ENCODE assay signal across 10 mouse cellular contexts in genomic region chr11:112810447-112811151, GRCm38 (mm10). TPM values are rescaled to one million over a fixed set of nuclear protein-coding genes. Genes with fewer than 3 reads are reported as not detected.
DNase-seq lines count a peak whose midpoint lies in the region; ATAC-seq and TF ChIP-seq lines count a peak whose summit lies in the region.
"Had no signal": no experiment of that assay in that cellular context is flagged by ENCODE, and none has a peak within 500 bp of the region (broad histone marks: within the 10 kb centered on the region; RNA-seq: fewer than 3 reads in every experiment).

No protein-coding gene starts in this region.

- peaks cover 13% of the 10 kb centered on the region for H3K4me1 ChIP-seq in heart, embryonic 10.5 days
- H3K4me1 ChIP-seq in cortical plate, adult 2 months (ENCODE audit: control insufficient read depth, insufficient read depth, low read length) = peaks cover 4% of the 10 kb centered on the region
- H3K4me1 ChIP-seq in hindbrain, embryonic 14.5 days (replicated peaks; ENCODE audit: control insufficient read depth, insufficient read depth, low read length) = peaks cover 20% of the 10 kb centered on the region
- no peaks in the 10 kb centered on the region for H3K4me1 ChIP-seq in liver, embryonic 13.5 days (replicated peaks)

- no peak overlapping the region for H3K9ac ChIP-seq in hindbrain, embryonic 14.5 days
- H3K9ac ChIP-seq in liver, embryonic 13.5 days = no peak overlapping the region

- H3K27ac ChIP-seq in heart, embryonic 10.5 days = no peak overlapping the region
- H3K27ac ChIP-seq in cortical plate, adult 2 months (ENCODE audit: insufficient read depth, low read length) = no peak overlapping the region
- peak overlapping the region; percentile 56 for H3K27ac ChIP-seq in hindbrain, embryonic 14.5 days
- H3K27ac ChIP-seq in liver, embryonic 13.5 days = no peak overlapping the region

- peak; percentile 35 for ATAC-seq in hindbrain, embryonic 14.5 days (ENCODE audit: low FRiP score)
- ATAC-seq in liver, embryonic 13.5 days (ENCODE audit: low read depth) = no peak
- ATAC-seq in granulocyte monocyte progenitor cell, adult 5-6 weeks (replicated peaks; ENCODE audit: poor library complexity, severe bottlenecking) = no peak
- ATAC-seq in megakaryocyte progenitor cell, adult 5-6 weeks (replicated peaks; ENCODE audit: poor library complexity) = no peak

- WGBS in heart, embryonic 10.5 days = 4% methylated on average over 17 of the region's 17 CpGs
- 1% methylated on average over 17 of the region's 17 CpGs for WGBS in hindbrain, embryonic 14.5 days
- WGBS in liver, embryonic 13.5 days (ENCODE audit: insufficient replicate concordance) = 3% methylated on average over 17 of the region's 17 CpGs

- TF ChIP-seq POLR2A in cortical plate, adult 2 months (IDR thresholded peaks at IDR 0.05; ENCODE audit: extremely low read depth, insufficient read depth, low read length) = no peak

- intact Hi-C loops in heart, postnatal 14 days (cut with DNase I) = no loop called here

- H3K36me3 ChIP-seq in heart, embryonic 10.5 days = no peaks in the 10 kb centered on the region
- no peaks in the 10 kb centered on the region for H3K36me3 ChIP-seq in hindbrain, embryonic 14.5 days (replicated peaks; ENCODE audit: control insufficient read depth, insufficient read depth)
- H3K36me3 ChIP-seq in liver, embryonic 13.5 days = no peaks in the 10 kb centered on the region

- peak overlapping the region; percentile 52 for H3K4me3 ChIP-seq in heart, embryonic 10.5 days
- H3K4me3 ChIP-seq in cortical plate, adult 2 months (ENCODE audit: insufficient read depth, low read length) = 0 out of 2 replicates have a peak overlapping the region, but pooled peaks have one; percentile 1
- peak overlapping the region; percentile 10; the same call in 1 of the 2 replicates for H3K4me3 ChIP-seq in hindbrain, embryonic 14.5 days (replicated peaks; ENCODE audit: low read length)
- no peak overlapping the region for H3K4me3 ChIP-seq in liver, embryonic 13.5 days (replicated peaks)
- H3K4me3 ChIP-seq: myocyte had no signal

- no peaks in the 10 kb centered on the region for H3K9me3 ChIP-seq in heart, embryonic 10.5 days
- H3K9me3 ChIP-seq in hindbrain, embryonic 14.5 days (ENCODE audit: control insufficient read depth, low read length) = no peaks in the 10 kb centered on the region
- no peaks in the 10 kb centered on the region for H3K9me3 ChIP-seq in liver, embryonic 13.5 days (replicated peaks)

- DNase-seq in heart, embryonic 10.5 days (ENCODE audit: low spot score) = no peak
- DNase-seq in heart, postnatal 14 days = no peak
- no peak for DNase-seq in hindbrain, embryonic 14.5 days (ENCODE audit: low spot score)
- DNase-seq in liver, embryonic 13.5 days = no peak
- DNase-seq in thymus, postnatal 10 days (ENCODE audit: low spot score in 2 of 2) = no peak

- H3K27me3 ChIP-seq in heart, embryonic 10.5 days (ENCODE audit: insufficient read depth, poor library complexity, severe bottlenecking) = peaks cover 56% of the 10 kb centered on the region
- H3K27me3 ChIP-seq in hindbrain, embryonic 14.5 days (ENCODE audit: control insufficient read depth, insufficient read depth, low read length) = no peaks in the 10 kb centered on the region
- peaks cover 8% of the 10 kb centered on the region for H3K27me3 ChIP-seq in liver, embryonic 13.5 days

- no peak for TF ChIP-seq CTCF in cortical plate, adult 2 months (IDR thresholded peaks at IDR 0.05; ENCODE audit: extremely low read depth, insufficient read depth, low read length)

- H3K4me2 ChIP-seq in hindbrain, embryonic 14.5 days (replicated peaks) = peak overlapping the region; percentile 55
- peak overlapping the region; percentile 32 for H3K4me2 ChIP-seq in liver, embryonic 13.5 days

RNA-seq across cellular contexts. Expression of gene Sox9, which starts 28.6 kb away (rescaled TPM):
- polyA plus RNA-seq in heart, embryonic 10.5 days (2016; fragmentation: Nextera tagmentation; extraction: Ambion mirVana) = 40.6 and 56.9 TPM in 2 replicates
- 1 to 10 TPM; 2.7 to 2.8 TPM for total RNA-seq in heart, postnatal 14 days (2021)
- 19.2 and 21.8 TPM in 2 replicates for polyA plus RNA-seq in cortical plate, adult 2 months (2012; rRNA removed)
- polyA plus RNA-seq in hindbrain, embryonic 14.5 days (2014; fragmentation: Nextera tagmentation; extraction: Ambion mirVana) = 44.2 and 49.0 TPM in 2 replicates
- polyA plus RNA-seq in liver, embryonic 13.5 days (2015; fragmentation: Nextera tagmentation; extraction: Ambion mirVana) = 1.1 and 1.6 TPM in 2 replicates
- not detected in 2 replicates for total RNA-seq in granulocyte monocyte progenitor cell, adult 5-6 weeks (2014; fragmentation: Nextera tagmentation)
- total RNA-seq in granulocyte monocyte progenitor cell, adult 5-6 weeks (2017) = not detected in 2 replicates
- not detected in 2 replicates for total RNA-seq in megakaryocyte progenitor cell, adult 5-6 weeks (2015)
- not detected in 2 replicates for total RNA-seq in megakaryocyte progenitor cell, adult 5-6 weeks (2017)
- total RNA-seq: MEL had no signal
